Mouse (Mus musculus) E14TG2a.4 (cell line): ENCODE results near the gene Trappc5.

Experiments
- CTCF ChIP-seq: conservative IDR thresholded peaks from 2 replicates; pipeline ENCODE4 v1.5.1; 2014; ENCODE audit warnings: low read length
- NANOG ChIP-seq: IDR thresholded peaks from 2 replicates; pipeline ENCODE4 v1.6.1; 2014; ENCODE audit warnings: borderline replicate concordance, low read length, mixed read lengths

DNA sequence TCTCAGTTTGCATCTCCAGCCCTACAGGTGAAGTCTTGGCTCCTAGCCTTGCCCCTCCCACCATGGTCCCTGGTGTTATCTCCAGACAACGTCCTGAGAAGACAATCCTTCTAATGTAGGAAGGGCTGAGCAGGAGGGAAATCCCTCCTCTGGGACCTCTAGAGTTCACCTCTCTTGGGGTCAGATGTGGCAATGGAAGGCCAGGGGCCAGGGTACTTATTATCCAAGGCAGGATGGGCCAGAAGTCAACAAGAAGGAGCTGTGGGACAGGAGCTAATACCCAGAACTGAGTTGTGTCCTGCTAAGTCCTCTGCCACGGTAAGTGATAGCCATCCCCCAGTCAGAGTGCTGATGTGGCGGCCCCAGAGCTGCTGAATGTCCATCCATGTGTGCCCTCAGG lies 20.6 kb upstream of the Trappc5 start, which contains the start of gene Retn:
- TF ChIP-seq CTCF (no peak), NANOG (no peak)
